Mouse (Mus musculus) E14TG2a.4 (cell line): ENCODE measurements around the gene 1700003E16Rik.

Experiments
- CTCF ChIP-seq: conservative IDR thresholded peaks from 2 replicates; pipeline ENCODE4 v1.5.1; 2014; ENCODE audit warnings: low read length
- POU5F1 ChIP-seq: IDR thresholded peaks from 2 replicates; pipeline ENCODE4 v1.6.1; 2014; ENCODE audit warnings: low read length, borderline replicate concordance

DNA sequence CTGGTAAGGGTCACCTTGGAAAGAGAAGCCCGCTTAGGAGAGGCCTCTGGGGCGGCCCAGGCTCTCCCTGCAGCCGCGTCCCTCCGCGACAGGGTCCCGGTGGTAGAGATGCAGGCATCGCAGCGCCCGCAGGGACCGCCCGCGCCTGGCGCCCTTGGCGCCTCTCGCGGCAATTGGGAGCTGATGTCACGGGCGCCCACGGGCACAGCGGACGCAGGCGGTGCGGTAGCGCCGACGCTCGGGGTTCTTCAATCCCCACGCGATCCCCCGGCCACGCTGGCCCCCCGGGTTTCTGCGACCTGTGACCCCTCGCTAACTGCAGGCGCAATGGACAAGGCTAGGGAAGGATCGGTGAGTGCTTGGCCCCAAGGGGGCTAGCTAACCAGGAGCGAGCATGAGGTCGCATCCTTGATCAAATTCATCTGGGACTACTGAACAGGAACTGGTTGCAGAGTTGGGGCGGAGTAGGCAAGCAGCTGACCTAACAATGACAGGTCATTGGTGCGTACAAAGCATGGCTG is 13.9 kb upstream of the 1700003E16Rik start:
- TF ChIP-seq CTCF (no peak), POU5F1 (no peak)
